Mouse (Mus musculus) kidney, postnatal 14 days (tissue): Measurements from ENCODE around the gene Prcc.
A peak's percentile ranks its signal among the peaks of the same experiment; 100 is the strongest.
"Not testable (repeated sequence)": the region's sequence is repeated elsewhere in the genome, so short reads cannot be mapped to it uniquely, and the experiment has no call there.

Experiments
- DNase-seq: peaks from one replicate; pipeline ENCODE4 v3.0.0; 2022; ENCODE audit warnings: mixed read lengths

Gene Prcc

DNA sequence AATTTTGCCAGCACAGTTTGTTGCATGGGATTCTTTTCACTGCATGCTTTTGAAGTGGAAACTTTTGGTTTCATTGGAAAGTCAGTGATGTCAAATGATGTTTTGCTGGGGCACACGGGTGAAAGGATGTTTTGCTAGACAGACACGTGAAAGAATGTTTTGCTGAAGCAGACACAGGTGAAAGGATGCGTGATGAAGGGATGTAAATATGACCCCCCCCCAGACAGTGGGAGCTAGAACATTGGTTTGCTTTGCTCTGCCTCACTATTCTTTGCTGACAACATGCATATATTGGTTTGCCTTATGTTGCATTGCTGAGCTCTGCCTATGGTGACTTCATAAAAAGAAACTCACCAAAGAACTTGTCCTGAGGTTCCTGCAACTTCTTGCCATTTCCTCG, 40.4 kb downstream of the Prcc start:
- DNase-seq = no peak

DNA sequence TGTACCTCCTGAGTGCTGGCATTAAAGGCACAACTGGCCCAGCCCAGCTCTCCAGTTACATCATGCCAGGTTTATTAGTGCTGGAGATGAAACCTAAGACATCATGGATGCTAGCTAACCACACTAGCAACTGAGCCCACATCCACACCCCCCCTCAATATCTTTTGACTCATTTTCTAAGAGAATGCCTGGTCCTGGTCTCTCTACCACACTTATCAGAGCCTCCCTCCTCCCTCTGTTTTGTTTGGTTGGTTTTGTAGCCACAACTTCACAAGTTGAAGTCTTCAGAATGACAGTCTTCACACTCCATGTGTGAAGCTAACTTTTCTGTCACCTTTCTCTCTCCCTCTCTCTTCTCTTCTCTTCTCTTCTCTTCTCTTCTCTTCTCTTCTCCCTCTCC, 44.5 kb downstream of the Prcc start:
- DNase-seq = no peak

DNA sequence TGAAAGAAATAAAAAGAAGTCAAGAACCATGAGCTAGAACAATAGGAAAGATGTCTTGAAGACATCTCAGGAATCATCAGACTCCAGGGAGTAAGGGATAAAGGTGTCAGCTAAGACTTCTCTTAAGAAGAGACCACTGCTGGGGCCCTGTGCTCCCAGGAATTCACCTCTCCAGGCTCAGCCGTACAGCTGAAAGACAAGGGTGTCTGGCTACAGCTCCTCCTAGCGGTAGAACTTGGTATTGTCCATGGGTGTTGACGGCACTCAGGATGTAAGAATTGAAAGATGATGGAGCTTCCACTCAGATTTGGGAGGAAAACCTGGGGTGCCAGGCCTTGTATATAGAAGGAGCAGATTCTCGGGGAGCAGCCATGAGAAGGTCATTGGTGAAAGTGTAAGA, 46.8 kb downstream of the Prcc start:
- DNase-seq = peak; percentile 78

DNA sequence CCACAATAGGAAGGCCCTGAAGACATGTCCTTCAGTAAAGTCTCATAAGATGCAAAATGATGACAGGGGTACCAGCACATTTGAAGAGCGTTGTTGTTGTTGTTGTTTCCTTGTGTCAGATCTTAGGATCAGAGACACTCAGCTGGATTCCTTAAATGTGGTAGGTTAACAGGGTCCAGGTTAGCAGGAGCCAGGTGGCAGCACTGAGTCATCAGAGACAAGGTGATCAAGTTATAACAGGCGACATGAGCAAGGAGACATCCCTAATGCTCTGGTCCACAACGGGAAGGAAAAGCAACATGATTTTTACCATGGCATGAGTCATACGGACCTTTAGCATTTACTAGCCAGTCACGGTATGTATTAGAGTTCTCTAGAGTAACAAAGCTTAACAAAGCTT, 51.9 kb downstream of the Prcc start:
- no peak for DNase-seq

DNA sequence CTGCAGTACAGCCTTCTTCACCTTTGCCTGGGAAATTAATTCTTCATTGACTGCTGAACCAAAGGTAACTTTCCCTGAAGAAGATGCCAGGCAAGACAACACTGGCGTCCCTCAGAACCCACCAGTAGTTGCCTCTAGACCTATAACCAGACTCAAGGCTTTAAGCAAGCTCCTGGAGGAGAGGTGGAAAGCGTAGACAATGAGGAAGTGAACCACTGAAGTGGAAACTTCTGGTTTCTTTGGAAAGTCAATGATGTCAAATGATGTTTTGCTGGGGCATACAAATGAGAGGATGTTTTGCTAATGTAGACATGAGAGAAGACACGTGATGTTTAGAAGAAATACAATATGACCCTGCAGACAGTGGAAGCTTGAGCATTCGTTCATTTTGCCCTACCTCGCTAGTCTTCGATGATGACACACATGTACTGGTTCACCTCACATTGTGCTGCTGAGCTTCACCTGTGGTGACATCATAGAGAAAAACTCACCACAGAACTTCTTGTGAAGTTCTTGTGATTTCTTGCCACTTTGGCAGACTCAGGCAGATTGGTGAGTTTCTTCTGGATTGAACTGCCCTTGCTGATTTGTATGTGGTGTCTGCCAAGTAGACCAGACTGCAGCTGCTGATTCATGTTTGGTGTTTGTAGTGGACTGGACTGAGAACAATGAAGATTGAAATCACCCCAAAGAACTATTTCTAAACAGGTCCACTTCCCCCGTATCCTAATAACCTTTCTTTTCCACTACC, 53.1 kb downstream of the Prcc start:
- no peak for DNase-seq

DNA sequence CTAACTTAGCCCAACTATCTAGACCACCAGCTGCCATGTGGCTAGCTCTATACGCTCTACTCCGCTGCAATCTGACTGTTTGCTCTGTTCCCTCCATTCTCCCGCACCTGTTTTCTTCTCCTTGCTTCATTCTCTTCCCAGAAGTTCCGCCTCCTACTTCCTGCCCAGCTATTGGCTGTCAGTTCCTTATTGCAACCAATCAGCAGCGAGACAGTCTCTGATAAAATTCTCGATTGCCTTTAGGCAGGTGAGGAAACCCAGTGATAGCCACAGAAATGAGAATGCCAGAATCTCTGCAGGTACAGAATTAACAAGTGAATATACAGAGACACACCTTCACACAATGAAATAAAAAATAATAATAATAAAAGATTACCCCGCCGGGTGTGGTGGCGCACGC, 56.4 kb downstream of the Prcc start:
- no peak for DNase-seq

DNA sequence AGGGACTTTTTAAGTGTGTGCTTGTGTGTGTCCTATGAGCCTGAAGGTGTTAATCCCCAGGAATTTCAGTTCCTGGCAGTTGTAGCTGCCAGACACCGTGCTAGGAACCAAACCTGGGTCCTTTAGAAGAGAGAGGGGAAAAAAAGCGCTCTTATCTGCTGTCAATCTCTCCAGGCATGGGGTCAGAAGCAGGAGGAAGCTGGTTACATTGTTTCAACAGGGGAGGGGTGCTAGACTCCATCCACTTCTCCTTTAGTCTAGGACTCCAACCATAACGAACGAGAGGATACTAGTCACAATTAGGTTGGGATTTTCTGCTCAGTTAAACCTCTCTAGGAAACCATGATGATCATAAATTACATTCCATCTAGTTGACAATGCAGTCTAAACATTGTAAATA, 57.0 kb downstream of the Prcc start:
- DNase-seq = no peak

DNA sequence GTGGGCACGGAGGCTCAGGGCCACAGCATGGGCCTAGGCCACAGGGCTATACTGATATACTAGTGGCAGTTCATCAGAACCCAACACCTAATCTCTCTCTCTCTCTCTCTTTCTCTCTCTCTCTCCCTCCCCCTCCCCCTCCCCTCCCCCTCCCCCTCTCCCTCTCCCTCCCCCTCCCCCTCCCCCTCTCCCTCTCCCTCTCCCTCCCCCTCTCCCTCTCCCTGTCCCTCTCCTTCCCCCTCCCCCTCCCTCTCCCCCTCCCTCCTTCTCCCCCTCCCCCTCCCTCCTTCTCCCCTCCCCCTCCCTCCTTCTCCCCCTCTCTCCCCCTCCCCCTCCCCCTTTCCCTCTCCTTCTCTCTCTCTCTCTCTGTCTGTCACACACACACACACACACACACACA, 61.2 kb downstream of the Prcc start, which contains the start of gene Pear1:
Pear1 (minus strand) TSS at position 101 of the 400 bp plus-strand sequence.
- not testable (repeated sequence) for DNase-seq

DNA sequence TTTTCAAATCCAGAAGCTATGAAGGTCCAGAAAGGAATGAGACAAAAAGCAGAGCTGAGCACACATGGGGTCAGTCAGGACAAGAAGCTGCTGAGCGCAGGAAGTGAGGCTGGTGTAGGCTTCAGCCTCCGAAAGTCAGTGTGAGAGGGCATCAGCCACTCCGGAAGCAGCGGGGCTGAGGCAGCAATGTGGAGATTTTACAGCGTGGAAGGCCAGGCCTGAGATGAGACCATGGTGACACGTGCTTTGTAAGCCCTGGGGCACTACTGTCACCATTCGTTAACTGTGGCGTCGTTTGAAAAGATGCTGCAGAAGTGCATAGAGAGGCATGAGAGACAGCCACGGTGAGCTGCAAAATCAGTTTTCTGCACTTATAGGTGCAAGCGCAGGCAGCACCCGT, 67.2 kb downstream of the Prcc start:
- DNase-seq = no peak

DNA sequence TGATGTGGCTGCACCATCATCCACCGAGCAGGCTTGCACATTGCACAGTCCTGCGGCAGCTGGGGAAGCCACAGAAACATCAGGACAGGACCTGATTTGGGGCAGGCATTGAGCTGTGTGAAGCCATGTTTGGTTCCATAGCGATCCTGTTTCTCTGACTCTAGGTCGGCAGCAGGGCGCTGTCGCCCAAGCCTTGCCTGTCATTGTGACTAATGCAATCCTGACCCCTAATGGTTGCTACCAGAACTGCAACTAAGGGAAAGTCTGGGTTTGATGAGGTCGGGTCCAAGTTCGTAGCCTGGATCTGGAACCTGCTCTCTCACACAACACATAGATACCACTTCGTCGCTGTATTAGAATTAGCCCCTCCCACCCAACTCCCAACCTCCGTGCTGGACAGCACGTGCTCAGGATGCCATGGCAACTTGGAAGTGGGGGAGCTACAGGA, 68.7 kb downstream of the Prcc start:
- peak; percentile 85 for DNase-seq

DNA sequence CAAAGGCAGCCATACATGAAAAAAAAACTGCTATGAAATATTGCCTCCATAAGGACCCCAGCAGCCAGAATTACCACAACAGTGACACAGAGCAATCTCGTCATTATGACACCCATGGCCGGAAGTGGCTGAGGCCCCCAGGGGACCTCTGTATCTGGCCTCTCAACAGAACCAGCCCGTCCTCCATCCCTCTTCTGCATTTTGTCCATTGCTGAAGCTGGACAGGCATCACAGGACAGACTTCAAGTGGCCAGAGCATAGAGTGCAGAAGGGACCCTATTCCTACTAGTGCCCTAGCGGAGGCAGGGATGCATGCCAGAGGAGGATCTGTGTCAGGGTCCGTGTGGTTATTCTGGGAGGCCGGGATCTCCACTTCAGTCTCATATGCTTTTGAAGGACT, 69.2 kb downstream of the Prcc start:
- DNase-seq = peak; percentile 29

DNA sequence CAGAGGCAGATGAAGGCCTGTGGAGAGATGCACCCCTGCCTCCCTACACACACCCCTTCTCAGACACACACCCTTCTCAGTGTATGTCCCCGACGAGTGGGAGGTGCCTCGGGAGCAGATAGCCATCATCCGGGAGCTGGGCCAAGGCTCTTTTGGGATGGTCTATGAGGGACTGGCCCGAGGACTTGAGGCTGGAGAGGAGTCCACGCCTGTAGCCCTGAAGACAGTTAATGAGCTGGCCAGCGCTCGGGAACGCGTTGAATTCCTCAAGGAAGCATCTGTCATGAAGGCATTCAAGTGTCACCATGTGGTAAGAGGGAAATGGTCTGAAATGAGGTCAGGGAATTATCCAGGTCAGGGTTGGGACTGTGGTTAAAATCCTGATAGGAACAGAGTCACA, 72.5 kb downstream of the Prcc start:
- DNase-seq = peak; percentile 61

DNA sequence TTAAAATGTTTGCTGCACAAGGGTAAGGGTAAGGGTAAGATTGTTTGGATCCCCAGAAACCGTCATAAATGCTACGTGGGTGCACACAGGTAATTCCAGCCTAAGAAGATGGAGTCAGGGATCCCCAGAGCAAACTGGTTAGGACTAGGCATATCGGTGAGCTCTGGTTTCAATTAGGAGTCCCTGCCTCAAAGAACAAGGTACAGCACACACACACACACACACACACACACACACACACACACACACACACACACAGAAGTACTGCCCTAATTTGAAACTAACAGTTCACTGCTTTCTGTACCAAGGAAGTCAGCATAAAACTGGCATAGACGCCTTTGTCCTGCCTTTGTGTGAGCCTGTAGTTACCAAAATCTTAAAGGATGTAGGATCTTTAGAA, 73.0 kb downstream of the Prcc start:
- no peak for DNase-seq

DNA sequence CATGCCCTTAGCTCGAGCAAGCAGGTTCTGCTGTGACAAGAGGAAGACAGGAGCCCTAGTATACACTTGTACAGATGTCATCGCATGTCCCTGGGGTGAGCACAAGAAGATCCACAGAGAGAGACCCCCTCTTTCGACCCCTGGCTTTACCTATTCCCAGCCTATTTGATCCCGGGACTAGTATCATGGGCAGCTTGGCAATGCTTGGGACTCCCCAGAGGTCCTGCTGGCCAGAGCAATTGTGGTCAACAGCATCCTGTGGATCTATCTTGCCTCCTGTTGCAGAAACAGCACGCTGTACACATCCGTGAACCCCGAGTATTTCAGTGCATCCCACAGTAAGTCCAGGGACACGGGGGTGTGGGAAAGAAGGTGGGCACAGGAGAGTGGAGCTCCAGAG, 74.1 kb downstream of the Prcc start:
- no peak for DNase-seq

DNA sequence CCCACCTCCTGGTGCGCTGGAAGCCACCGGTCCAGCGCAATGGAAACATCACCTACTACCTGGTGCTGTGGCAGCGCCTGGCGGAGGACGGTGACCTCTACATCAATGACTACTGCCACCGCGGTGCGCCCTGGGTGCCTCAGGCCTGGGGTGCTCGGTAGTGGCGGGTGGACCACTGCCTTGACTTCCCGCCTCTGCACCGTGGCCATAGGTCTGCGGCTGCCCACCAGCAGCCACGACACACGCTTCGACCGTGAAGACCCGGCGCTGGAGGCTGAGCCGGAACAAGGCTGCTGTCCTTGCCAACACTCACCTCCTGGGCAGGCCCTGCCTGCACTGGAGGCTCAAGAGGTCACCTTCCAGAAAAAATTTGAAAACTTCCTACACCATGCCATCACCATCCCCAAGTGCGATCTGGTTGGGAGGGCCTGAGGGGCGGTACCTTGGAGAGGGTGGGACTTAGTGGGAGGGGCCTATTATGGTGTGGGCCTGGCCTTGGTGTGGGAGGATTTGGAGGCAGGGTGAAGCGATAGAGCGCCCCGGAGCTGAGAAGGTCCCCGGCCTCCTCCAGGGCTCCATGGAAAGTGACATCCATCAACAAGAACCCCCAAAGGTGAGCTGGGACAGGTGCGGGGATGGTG, 76.0 kb downstream of the Prcc start:
- peak; percentile 28 for DNase-seq
